Mouse (Mus musculus): ENCODE measurements around the gene Hspd1. TPM values are rescaled to one million over a fixed set of nuclear protein-coding genes. Genes with fewer than 3 reads are reported as not detected.
A peak's percentile ranks its signal among the peaks of the same experiment; 100 is the strongest.

The Hspd1 gene
- 154 and 166 TPM in 2 replicates for polyA plus RNA-seq (2015; fragmentation: Nextera tagmentation; extraction: Ambion mirVana)

GRCm38 (mm10) chr1:55087932-55088610, at the start of gene Hspd1, which contains the start of gene Hspe1:
Gene Hspd1 (minus strand): TSS chr1:55088243.
Gene Hspe1 (plus strand): TSS chr1:55088132.
- no peaks in the 10 kb centered on the region for H3K9me3 ChIP-seq (ENCODE audit: control insufficient read depth, low read length)
- 0 out of 2 replicates have a peak, but pooled peaks cover 4% of the 10 kb centered on the region for H3K4me1 ChIP-seq (replicated peaks; ENCODE audit: control insufficient read depth, insufficient read depth)
- H3K36me3 ChIP-seq (ENCODE audit: control insufficient read depth, insufficient read depth, low read length): peaks cover 11% of the 10 kb centered on the region; the same call in 1 of the 2 replicates
- WGBS: under 1% methylated on average over 73 of the region's 76 CpGs
- H3K9ac ChIP-seq (ENCODE audit: low read length): peak within 1 kb of the TSS; percentile 89
- no peaks in the 10 kb centered on the region for H3K27me3 ChIP-seq (ENCODE audit: control insufficient read depth, insufficient read depth, low read length)
- ATAC-seq (ENCODE audit: low FRiP score, low TSS enrichment) (peak; percentile 96), DNase-seq (ENCODE audit: low spot score) (peak; percentile 100)
- TF ChIP-seq EP300 (optimal IDR thresholded peaks at IDR 0.05) (no peak), CTCF (IDR thresholded peaks at IDR 0.05; ENCODE audit: low read depth) (no peak; the same call in 1 of the 2 replicates)
- peak within 1 kb of the TSS; percentile 98 for H3K27ac ChIP-seq (replicated peaks)
- H3K4me2 ChIP-seq (replicated peaks; ENCODE audit: low read depth): peak within 1 kb of the TSS; percentile 87
- H3K4me3 ChIP-seq (ENCODE audit: low read depth, low read length): peak within 1 kb of the TSS; percentile 92

DNA sequence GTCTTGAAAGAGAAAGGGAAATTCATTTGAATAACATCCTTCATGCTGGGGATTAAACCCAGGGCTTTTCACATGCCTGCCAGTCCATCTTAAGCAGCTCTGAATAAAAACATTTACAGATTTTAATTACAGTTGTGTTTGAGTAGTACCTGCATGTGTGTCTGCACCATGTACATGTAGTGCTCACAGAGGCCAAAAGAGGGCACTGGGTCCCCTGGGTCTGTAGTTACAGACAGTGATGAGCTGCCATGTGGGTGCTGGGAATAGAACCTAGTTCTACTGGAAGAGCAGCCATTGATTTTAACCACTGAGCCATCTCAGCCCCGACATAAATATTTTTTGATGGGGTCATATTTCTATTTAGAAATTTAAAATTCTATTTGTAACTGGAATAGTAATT, 47.8 kb upstream of the Hspd1 start:
- Histone ChIP-seq H3K27me3 (ENCODE audit: control insufficient read depth, insufficient read depth, low read length) (no peaks in the 10 kb centered on the region), H3K4me1 (replicated peaks; ENCODE audit: control insufficient read depth, insufficient read depth) (no peaks in the 10 kb centered on the region), H3K9me3 (ENCODE audit: control insufficient read depth, low read length) (no peaks in the 10 kb centered on the region), H3K9ac (ENCODE audit: low read length) (no peak overlapping the region), H3K4me2 (replicated peaks; ENCODE audit: low read depth) (no peak overlapping the region), H3K4me3 (ENCODE audit: low read depth, low read length) (no peak overlapping the region), H3K27ac (replicated peaks) (no peak overlapping the region), H3K36me3 (ENCODE audit: control insufficient read depth, insufficient read depth, low read length) (peaks cover 6% of the 10 kb centered on the region; the same call in 1 of the 2 replicates)
- WGBS: 88% methylated on average over 1 of the region's 1 CpGs
- no peak for TF ChIP-seq EP300 (optimal IDR thresholded peaks at IDR 0.05)
- no peak for TF ChIP-seq CTCF (IDR thresholded peaks at IDR 0.05; ENCODE audit: low read depth)
- DNase-seq (ENCODE audit: low spot score) (no peak), ATAC-seq (ENCODE audit: low FRiP score, low TSS enrichment) (no peak)

DNA sequence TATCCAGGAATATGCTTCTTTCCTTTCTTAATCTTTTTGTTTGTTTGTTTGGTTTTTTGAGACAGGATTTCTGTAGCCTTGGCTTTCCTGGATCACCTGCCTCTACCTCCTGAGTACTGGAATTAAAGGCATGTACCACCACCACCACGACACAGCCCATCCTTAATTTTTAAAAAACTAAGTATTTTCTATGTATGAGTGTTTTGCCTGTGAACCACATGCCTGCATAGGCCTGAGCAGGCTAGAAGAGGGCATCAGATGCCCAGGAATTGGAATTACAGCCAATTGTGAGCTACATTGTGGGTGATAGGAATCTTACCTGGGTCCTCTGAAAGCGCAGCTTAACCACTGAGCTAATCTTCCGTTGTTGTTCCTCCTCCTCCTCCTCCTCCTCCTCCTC, 46.3 kb upstream of the Hspd1 start:
- ATAC-seq (ENCODE audit: low FRiP score, low TSS enrichment) (no peak), DNase-seq (ENCODE audit: low spot score) (no peak)
- 0 out of 2 replicates have a peak, but pooled peaks cover 3% of the 10 kb centered on the region for H3K36me3 ChIP-seq (ENCODE audit: control insufficient read depth, insufficient read depth, low read length)
- H3K9me3 ChIP-seq (ENCODE audit: control insufficient read depth, low read length): no peaks in the 10 kb centered on the region
- no peak overlapping the region for H3K9ac ChIP-seq (ENCODE audit: low read length)
- WGBS: 91% methylated on average over 3 of the region's 3 CpGs
- TF ChIP-seq CTCF (IDR thresholded peaks at IDR 0.05; ENCODE audit: low read depth): no peak
- no peak for TF ChIP-seq EP300 (optimal IDR thresholded peaks at IDR 0.05)
- no peaks in the 10 kb centered on the region for H3K4me1 ChIP-seq (replicated peaks; ENCODE audit: control insufficient read depth, insufficient read depth)
- H3K4me3 ChIP-seq (ENCODE audit: low read depth, low read length): no peak overlapping the region
- H3K4me2 ChIP-seq (replicated peaks; ENCODE audit: low read depth): no peak overlapping the region
- no peaks in the 10 kb centered on the region for H3K27me3 ChIP-seq (ENCODE audit: control insufficient read depth, insufficient read depth, low read length)
- H3K27ac ChIP-seq (replicated peaks): no peak overlapping the region

DNA sequence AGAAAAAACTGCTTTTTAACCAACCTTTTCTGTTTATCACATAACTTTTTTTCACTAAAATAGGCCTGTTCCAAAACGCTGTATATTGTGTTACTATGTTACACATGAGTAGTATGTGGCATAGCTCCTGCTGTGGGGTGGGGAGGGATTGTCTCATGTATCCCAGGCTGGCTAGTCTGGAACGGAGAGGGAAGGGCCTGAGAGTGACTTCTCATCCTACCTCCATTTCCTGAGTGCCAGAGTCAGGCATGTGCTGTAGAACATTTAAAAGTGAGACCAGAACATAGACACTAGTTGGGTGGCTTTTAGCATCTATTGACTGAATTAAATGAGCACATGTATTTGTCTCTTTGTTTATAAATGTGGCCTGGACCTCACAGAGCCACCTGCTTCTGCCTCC, 45.1 kb upstream of the Hspd1 start:
- Histone ChIP-seq H3K9me3 (ENCODE audit: control insufficient read depth, low read length) (no peaks in the 10 kb centered on the region), H3K4me3 (ENCODE audit: low read depth, low read length) (no peak overlapping the region), H3K4me2 (replicated peaks; ENCODE audit: low read depth) (no peak overlapping the region; the same call in 1 of the 2 replicates), H3K36me3 (ENCODE audit: control insufficient read depth, insufficient read depth, low read length) (0 out of 2 replicates have a peak, but pooled peaks cover 3% of the 10 kb centered on the region), H3K27ac (replicated peaks) (no peak overlapping the region), H3K4me1 (replicated peaks; ENCODE audit: control insufficient read depth, insufficient read depth) (no peaks in the 10 kb centered on the region), H3K27me3 (ENCODE audit: control insufficient read depth, insufficient read depth, low read length) (no peaks in the 10 kb centered on the region), H3K9ac (ENCODE audit: low read length) (no peak overlapping the region)
- WGBS: 47% methylated on average over 2 of the region's 2 CpGs
- no peak for ATAC-seq (ENCODE audit: low FRiP score, low TSS enrichment)
- TF ChIP-seq CTCF (IDR thresholded peaks at IDR 0.05; ENCODE audit: low read depth): no peak
- no peak for TF ChIP-seq EP300 (optimal IDR thresholded peaks at IDR 0.05)
- no peak for DNase-seq (ENCODE audit: low spot score)

DNA sequence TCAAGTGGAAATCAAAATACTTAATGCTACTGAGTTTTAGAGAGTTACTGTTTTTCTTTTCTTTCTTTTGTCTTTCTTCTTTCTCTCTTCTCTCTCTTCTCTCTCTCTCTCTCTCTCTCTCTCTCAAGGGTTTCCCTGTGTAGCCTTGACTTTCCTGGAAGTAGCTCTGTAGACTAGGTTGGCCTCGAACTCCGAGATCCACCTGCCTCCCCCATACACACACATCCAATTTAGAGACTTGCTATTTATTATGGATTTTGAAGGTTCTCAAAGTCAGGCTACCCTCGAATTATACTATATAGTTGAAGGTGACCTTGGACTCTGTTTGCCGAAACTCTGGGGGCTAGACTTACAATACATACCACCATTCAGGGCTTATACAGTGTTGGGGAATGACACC, 44.3 kb upstream of the Hspd1 start:
- H3K36me3 ChIP-seq (ENCODE audit: control insufficient read depth, insufficient read depth, low read length): no peaks in the 10 kb centered on the region

GRCm38 (mm10) chr1:55131424-55132014, 43.5 kb upstream of the Hspd1 start:
- H3K9ac ChIP-seq (ENCODE audit: low read length): peak overlapping the region; percentile 99
- peak overlapping the region; percentile 69 for H3K4me2 ChIP-seq (replicated peaks; ENCODE audit: low read depth)
- no peaks in the 10 kb centered on the region for H3K4me1 ChIP-seq (replicated peaks; ENCODE audit: control insufficient read depth, insufficient read depth)
- H3K9me3 ChIP-seq (ENCODE audit: control insufficient read depth, low read length): no peaks in the 10 kb centered on the region
- peak overlapping the region; percentile 100 for H3K27ac ChIP-seq (replicated peaks)
- no peaks in the 10 kb centered on the region for H3K36me3 ChIP-seq (ENCODE audit: control insufficient read depth, insufficient read depth, low read length)
- TF ChIP-seq EP300 (optimal IDR thresholded peaks at IDR 0.05): no peak
- TF ChIP-seq CTCF (IDR thresholded peaks at IDR 0.05; ENCODE audit: low read depth): no peak
- DNase-seq (ENCODE audit: low spot score): peak; percentile 90
- peak; percentile 92 for ATAC-seq (ENCODE audit: low FRiP score, low TSS enrichment)
- no peaks in the 10 kb centered on the region for H3K27me3 ChIP-seq (ENCODE audit: control insufficient read depth, insufficient read depth, low read length)
- H3K4me3 ChIP-seq (ENCODE audit: low read depth, low read length): peak overlapping the region; percentile 97
- WGBS: under 1% methylated on average over 36 of the region's 47 CpGs

More for the DNA sequence above, 44.3 kb upstream of the Hspd1 start:
- no peak for DNase-seq (ENCODE audit: low spot score)
- no peak for TF ChIP-seq CTCF (IDR thresholded peaks at IDR 0.05; ENCODE audit: low read depth)
- no peak for TF ChIP-seq EP300 (optimal IDR thresholded peaks at IDR 0.05)
- Histone ChIP-seq H3K27me3 (ENCODE audit: control insufficient read depth, insufficient read depth, low read length) (no peaks in the 10 kb centered on the region), H3K9ac (ENCODE audit: low read length) (peak overlapping the region; percentile 99), H3K4me1 (replicated peaks; ENCODE audit: control insufficient read depth, insufficient read depth) (no peaks in the 10 kb centered on the region), H3K4me3 (ENCODE audit: low read depth, low read length) (peak overlapping the region; percentile 97), H3K9me3 (ENCODE audit: control insufficient read depth, low read length) (no peaks in the 10 kb centered on the region), H3K27ac (replicated peaks) (peak overlapping the region; percentile 100), H3K4me2 (replicated peaks; ENCODE audit: low read depth) (peak overlapping the region; percentile 69)
- no peak for ATAC-seq (ENCODE audit: low FRiP score, low TSS enrichment)
- WGBS: 47% methylated on average over 4 of the region's 4 CpGs
